Mouse (Mus musculus): ENCODE measurements around the gene H2-Ke6.

DNA sequence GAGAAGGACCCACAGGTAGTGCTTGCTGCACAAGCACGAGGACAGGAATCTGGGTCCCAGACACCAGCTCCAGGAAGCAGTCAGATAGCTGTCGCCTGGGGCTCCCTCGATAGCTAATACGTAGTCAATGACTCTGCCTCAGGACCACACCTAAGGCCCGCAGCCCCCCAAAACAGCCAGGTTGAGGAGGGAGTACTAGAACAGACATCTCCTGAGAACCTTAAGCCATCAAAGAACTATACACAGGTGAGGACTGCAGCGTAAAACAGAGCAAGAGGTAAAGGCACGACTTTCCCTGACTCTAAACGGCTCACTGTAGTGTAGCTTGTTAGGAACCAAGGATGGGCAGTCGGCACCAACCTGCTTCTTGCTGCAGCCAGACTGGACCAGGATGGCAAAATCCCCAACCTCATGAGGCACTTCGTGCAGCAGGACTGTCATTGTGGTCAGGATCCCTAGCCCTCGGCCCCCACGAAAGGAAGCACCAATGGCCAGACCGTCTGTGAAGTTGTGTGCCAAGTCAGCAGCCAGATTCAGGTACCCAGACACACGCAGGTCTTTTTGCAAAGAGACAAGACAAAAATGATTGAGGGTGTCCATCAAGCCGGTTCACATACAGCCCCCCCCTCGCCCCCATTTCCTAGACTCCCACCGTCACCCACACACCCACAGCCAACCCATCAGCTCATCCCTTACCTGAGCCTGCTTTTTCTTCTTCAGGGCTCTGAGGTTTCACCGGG, 1.5 kb upstream of the H2-Ke6 start:
- TF ChIP-seq CTCF (IDR thresholded peaks at IDR 0.05; ENCODE audit: borderline replicate concordance, control insufficient read depth, extremely low read depth, insufficient read depth, low read length, poor library complexity) (no peak), POLR2A (IDR thresholded peaks at IDR 0.05; ENCODE audit: control insufficient read depth, extremely low read depth, insufficient read depth, low read length, poor library complexity) (no peak)

Data from thymus, adult 2 months (tissue).